Mouse (Mus musculus) small intestine, adult 2 months (tissue): Measurements from ENCODE around the gene Zfp687. TPM values are rescaled to one million over a fixed set of nuclear protein-coding genes. Genes with fewer than 3 reads are reported as not detected.

Experiments
- H3K27ac ChIP-seq: fragments of 200-500 bp; 2 replicates; pipeline ENCODE4 v1.5.1; 2012; ENCODE audit warnings: low read depth, low read length, control low read depth, inconsistent platforms; ENCODE audit not compliant: insufficient read depth
- H3K27me3 ChIP-seq: fragments of 200-500 bp; 2 replicates; pipeline ENCODE4 v1.6.1; 2012; ENCODE audit warnings: mild to moderate bottlenecking, moderate library complexity, low read length, inconsistent platforms; ENCODE audit not compliant: control insufficient read depth, insufficient read depth
- H3K36me3 ChIP-seq: fragments of 200-500 bp; 2 replicates; pipeline ENCODE4 v1.6.1; 2012; ENCODE audit warnings: mild to moderate bottlenecking, low read length, control low read depth, inconsistent platforms; ENCODE audit not compliant: control insufficient read depth, insufficient read depth
- H3K4me1 ChIP-seq: fragments of 200-500 bp; 2 replicates; pipeline ENCODE4 v1.6.1; 2012; ENCODE audit warnings: low read length, inconsistent platforms, mixed read lengths; ENCODE audit not compliant: control insufficient read depth, insufficient read depth, insufficient read length
- H3K4me3 ChIP-seq: fragments of 200-500 bp; 2 replicates; pipeline ENCODE4 v1.5.1; 2012; ENCODE audit warnings: low read depth, mild to moderate bottlenecking, control low read depth, inconsistent platforms, low read length, moderate library complexity
- CTCF ChIP-seq: fragments of 200-500 bp; IDR thresholded peaks from 2 replicates; pipeline ENCODE4 v1.5.1; 2012; ENCODE audit warnings: low read depth, mild to moderate bottlenecking, control low read depth, inconsistent platforms, low read length, moderate library complexity, mixed read lengths; ENCODE audit not compliant: insufficient replicate concordance, insufficient read length; ENCODE audit errors: extremely low read depth
- POLR2A ChIP-seq: fragments of 200-500 bp; IDR thresholded peaks from 2 replicates; pipeline ENCODE4 v1.6.1; 2012; ENCODE audit warnings: low read depth, mild to moderate bottlenecking, control low read depth, inconsistent platforms, low read length, moderate library complexity
- WGBS: fragments of 180-500 bp; shearing (Covaris S2); methylation state at CpG from one replicate; pipeline ENCODE4 v1.1.7; 2018; 5-methylcytosine and 5-hydroxymethylcytosine counted together
- polyA plus RNA-seq: library from polyadenylated mRNA; depleted of rRNA; stranded (reverse); fragments of >200 nt; gene quantifications from 2 replicates; pipeline ENCODE4 v1.2.3, GENCODE M21; 2012

The Zfp687 gene
- polyA plus RNA-seq, 1 experiment = 17.1 TPM

DNA sequence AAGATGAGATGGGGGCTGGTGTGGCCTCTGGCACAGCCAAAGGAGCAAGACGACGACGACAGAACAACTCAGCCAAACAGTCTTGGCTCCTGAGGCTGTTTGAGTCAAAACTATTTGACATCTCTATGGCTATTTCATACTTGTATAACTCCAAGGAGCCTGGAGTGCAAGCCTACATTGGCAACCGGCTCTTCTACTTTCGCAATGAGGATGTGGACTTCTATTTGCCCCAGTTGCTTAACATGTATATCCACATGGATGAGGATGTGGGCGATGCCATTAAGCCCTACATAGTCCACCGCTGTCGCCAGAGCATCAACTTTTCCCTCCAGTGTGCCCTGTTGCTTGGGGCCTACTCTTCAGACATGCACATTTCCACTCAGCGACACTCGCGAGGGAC lies 30.9 kb downstream of the Zfp687 start:
- TF ChIP-seq CTCF (no peak), POLR2A (no peak)
- Histone ChIP-seq H3K27ac (no peak overlapping the region), H3K4me3 (no peak overlapping the region), H3K27me3 (no peaks in the 10 kb centered on the region), H3K4me1 (peaks cover 18% of the 10 kb centered on the region; the same call in 1 of the 2 replicates), H3K36me3 (peaks cover 26% of the 10 kb centered on the region)
- 91% methylated on average over 11 of the region's 11 CpGs for WGBS

DNA sequence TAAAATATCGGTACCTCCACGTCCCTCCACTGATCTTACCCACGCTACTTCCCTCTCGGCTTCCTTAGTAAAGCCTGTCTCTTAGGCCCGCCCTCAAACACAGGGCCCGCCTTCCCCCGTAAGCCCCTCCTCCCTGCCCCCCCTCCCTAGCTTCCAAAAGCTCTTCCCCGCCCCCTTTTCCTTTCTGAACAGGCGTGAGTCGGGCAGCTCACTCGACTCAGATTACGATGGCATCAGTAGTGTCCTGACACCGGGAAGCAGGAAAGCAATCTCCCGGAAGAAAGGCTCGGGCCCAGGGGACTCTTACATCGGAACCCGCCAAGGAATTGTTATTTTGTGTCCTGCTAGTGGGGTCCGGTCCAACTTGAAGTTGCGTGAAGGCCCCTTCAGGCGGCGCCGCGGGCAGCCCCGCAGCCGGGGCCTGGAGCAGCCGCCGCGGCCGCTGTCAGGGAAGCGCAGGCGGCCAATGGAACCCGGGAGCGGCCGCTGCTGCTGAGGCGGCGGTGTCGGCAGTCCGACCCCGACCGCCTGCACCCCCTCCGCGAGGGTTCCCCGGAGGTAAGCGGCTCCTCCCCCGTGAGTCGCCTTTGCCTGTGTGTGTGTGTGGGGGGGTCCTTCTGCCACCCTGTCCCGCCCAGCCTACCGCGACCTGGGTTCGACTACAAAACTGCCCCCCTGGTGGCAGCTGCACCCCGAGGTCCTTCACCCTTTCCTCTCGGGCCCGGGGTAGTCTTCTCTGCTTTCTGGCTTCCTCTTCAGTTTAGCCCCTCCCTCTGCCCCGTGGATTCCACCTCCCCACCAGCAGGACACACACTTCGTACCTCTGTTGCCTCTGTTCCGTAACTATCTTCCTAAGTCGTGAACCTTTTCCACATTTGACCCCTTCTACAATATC lies 40.5 kb downstream of the Zfp687 start, which contains the start of gene Pi4kb:
Pi4kb (plus strand) TSS at position 204 of the 895 bp plus-strand sequence.
- H3K27ac ChIP-seq = peak within 1 kb of the TSS; percentile 91
- H3K36me3 ChIP-seq = no peaks in the 10 kb centered on the region; the same call in 1 of the 2 replicates
- under 1% methylated on average over 51 of the region's 57 CpGs for WGBS
- peak within 1 kb of the TSS; percentile 87 for H3K4me3 ChIP-seq
- no peaks in the 10 kb centered on the region for H3K4me1 ChIP-seq
- no peaks in the 10 kb centered on the region for H3K27me3 ChIP-seq
- peak; percentile 46; the same call in 1 of the 2 replicates for TF ChIP-seq POLR2A
- no peak for TF ChIP-seq CTCF

DNA sequence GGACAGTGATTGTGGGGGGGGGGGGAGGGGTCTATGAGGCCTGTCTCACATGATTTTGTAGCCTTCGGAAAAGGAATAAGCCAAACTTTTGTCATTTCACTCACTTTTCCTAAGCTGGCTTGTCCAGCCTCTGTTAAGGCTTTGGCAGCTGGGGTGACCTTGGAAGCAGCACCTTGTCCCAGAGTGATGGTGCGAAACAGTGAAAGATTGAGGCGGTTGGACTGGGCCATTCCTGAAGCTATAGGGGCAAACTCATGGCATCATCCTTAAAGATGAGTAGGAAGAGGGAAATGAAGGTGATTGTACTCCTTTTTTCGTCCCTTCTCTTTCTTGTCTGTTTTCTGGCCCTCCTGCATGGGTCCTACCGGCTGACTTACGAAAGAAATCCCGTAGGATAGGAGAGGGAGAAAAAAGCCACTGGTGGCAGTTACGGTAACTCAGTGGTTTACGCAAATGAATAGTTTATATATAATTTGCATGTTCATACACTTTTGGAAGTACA lies 41.2 kb downstream of the Zfp687 start:
- Histone ChIP-seq H3K36me3 (no peaks in the 10 kb centered on the region; the same call in 1 of the 2 replicates), H3K4me1 (no peaks in the 10 kb centered on the region), H3K4me3 (peak overlapping the region; percentile 19), H3K27ac (no peak overlapping the region), H3K27me3 (no peaks in the 10 kb centered on the region)
- 15% methylated on average over 9 of the region's 9 CpGs for WGBS
- TF ChIP-seq CTCF (no peak), POLR2A (no peak)

DNA sequence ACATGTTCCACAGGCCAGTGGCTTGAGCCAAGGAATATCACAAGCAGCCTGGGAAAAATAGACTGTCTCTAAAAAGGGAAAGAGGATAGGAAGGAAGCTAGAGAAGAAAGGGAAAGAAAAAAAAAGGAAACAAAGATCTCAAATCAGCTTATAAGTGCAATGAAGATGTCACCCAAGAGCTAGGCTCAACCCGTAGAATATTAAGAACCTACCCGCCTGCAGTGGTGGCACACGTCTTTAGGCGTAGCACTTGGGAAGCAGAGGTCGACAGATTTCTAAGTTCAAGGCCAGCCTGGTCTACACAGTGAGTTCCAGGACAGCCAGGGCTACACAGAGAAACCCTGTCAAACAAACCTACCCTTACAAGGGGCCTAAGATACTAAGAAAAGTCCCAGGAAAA lies 41.6 kb downstream of the Zfp687 start:
- Histone ChIP-seq H3K36me3 (no peaks in the 10 kb centered on the region; the same call in 1 of the 2 replicates), H3K27me3 (no peaks in the 10 kb centered on the region), H3K4me1 (no peaks in the 10 kb centered on the region), H3K27ac (no peak overlapping the region), H3K4me3 (no peak overlapping the region)
- TF ChIP-seq POLR2A = no peak
- no peak for TF ChIP-seq CTCF
- 83% methylated on average over 5 of the region's 5 CpGs for WGBS

DNA sequence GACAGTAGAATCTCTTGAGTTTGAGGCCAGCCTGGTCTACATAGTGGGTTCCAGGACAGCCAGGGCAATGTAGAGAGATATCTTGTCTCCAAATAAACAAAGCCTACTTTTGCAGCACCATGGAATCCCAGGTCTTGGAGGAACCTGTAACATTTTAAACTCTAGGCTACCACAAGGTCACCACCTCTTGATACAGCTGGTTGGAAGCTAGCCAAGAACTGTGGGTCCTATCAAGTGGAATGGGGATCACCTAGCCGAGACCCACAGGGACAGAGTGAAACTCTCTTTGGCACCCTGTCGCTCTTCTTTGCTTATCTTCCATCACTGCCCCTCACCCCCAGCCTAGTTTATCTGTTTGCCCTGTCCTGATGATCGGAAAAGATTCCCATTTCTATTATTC lies 42.7 kb downstream of the Zfp687 start:
- H3K4me3 ChIP-seq = no peak overlapping the region
- no peak overlapping the region for H3K27ac ChIP-seq
- H3K36me3 ChIP-seq = no peaks in the 10 kb centered on the region
- TF ChIP-seq CTCF = no peak
- TF ChIP-seq POLR2A = no peak
- H3K27me3 ChIP-seq = no peaks in the 10 kb centered on the region
- H3K4me1 ChIP-seq = no peaks in the 10 kb centered on the region
- 82% methylated on average over 3 of the region's 3 CpGs for whole genome bisulfite sequencing

DNA sequence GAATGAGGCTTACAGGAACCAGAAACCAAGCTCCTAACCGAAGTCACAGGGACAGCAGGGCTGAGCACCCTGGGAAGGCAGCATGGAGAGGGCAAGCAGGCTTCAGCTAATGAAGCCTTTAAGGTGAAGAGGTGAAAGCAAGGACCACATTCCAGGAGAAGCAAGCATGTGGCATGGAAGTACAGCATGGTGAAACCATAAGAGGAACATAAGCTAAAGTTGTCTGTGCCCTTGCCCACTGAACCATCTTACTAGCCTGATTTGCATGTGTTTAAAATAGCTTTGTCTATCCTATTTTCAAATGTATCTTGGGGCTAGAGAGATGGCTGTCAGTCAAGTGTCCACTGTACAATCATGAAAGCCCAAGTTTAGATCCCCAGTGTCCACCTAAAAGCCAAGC lies 49.4 kb downstream of the Zfp687 start:
- no peaks in the 10 kb centered on the region for H3K4me1 ChIP-seq
- no peaks in the 10 kb centered on the region; the same call in 1 of the 2 replicates for H3K36me3 ChIP-seq
- H3K27ac ChIP-seq = no peak overlapping the region
- H3K27me3 ChIP-seq = no peaks in the 10 kb centered on the region
- H3K4me3 ChIP-seq = no peak overlapping the region
- TF ChIP-seq POLR2A (no peak), CTCF (no peak)
- 69% methylated on average over 1 of the region's 1 CpGs for WGBS

DNA sequence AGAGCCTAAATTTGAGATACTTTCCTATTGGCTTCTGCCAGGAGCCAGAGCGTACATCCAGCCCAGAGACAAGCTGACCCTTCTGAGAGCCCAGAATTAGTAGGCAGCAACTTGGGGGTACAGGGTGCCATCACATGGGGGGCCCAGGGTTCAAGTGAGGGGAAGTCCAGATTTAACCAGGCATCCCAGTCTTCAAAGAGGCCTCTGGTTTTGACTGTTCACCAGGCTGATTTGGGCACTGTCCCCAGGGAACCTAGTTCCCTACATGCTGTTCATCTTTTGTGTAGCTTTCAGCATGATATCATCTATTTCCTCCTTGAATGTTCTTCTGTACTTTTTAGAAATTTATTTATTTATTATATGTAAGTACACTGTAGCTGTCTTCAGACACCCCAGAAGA lies 50.3 kb downstream of the Zfp687 start:
- Histone ChIP-seq H3K27me3 (no peaks in the 10 kb centered on the region), H3K27ac (no peak overlapping the region), H3K36me3 (no peaks in the 10 kb centered on the region; the same call in 1 of the 2 replicates), H3K4me1 (no peaks in the 10 kb centered on the region), H3K4me3 (no peak overlapping the region)
- TF ChIP-seq CTCF (no peak), POLR2A (no peak)
- 97% methylated on average over 1 of the region's 1 CpGs for WGBS
